Mouse (Mus musculus): ENCODE data around the gene Olfr1118.
"Not testable (repeated sequence)": the region's sequence is repeated elsewhere in the genome, so short reads cannot be mapped to it uniquely, and the experiment has no call there.

Olfr1118 gene

DNA sequence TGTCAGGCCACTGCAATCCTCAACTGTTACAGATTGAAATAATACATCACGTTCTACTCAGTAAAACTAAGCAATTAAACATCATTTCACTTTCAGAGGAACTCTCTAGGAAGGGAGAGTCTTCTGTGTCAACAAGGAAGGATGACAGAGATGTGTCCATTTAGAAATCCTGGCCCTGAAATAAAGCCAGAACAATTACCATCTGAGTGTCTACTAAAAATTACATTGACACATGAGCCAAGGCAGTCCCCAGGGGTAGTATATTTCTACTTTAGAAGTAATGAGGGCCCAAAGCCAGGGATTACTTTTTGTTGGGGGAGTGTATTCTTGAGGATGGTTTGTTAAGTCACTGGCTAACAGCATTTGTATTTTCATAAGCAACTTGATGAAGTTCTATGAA lies at the start of gene Olfr1118:
Gene Olfr1118, plus strand, starts transcription at position 301 of the 400 bp plus-strand sequence.
- DNase-seq (ENCODE audit: low spot score in 2 of 2): no peak

DNA sequence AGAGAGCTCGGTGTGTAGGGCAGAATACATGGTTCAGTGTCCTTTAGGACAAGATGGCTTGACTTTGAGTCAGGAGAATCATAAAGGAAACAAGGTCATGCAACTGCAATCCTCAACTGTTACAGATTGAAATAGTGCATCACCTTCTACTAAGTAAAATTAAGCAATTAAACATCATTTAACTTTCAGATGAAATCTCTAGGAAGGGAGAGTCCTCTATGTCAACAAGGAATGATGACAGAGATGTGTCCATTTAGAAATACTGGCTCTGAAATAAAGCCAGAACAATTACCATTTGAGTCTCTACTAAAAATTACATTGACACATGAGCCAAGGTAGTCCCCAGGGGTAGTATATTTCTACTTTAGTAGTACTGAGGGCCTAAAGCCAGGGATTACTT lies 40.1 kb upstream of the Olfr1118 start, which contains the start of gene Olfr1116:
Gene Olfr1116, plus strand, starts transcription at position 301 of the 400 bp plus-strand sequence.
- no peak for DNase-seq (ENCODE audit: low spot score in 2 of 2)

DNA sequence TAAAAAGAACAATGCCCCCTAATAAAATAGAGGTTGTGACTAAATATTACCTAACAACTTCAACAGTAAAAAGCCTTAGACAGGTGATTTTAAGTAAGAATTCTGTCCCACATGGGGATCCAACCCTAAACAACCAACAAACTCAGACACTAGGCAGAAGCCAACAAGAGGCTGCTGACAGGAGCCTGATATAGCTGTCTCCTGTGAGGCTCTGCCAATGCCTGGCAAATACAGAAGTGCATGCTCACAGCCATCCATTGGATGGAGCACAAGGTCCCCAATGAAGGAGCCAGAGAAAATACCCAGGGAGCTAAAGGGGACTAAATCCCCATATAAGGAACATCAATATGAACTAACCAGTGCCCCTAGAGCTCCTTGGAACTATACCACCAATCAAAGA lies 13.4 kb upstream of the Olfr1118 start:
- not testable (repeated sequence) for DNase-seq (ENCODE audit: low spot score in 2 of 2)

GRCm38 (mm10) chr2:87354515-87354914 lies 47.1 kb downstream of the Olfr1118 start, which contains the start of gene Olfr1120:
Olfr1120 (plus strand) TSS chr2:87354815.
- DNase-seq (ENCODE audit: low spot score in 2 of 2): no peak

DNA sequence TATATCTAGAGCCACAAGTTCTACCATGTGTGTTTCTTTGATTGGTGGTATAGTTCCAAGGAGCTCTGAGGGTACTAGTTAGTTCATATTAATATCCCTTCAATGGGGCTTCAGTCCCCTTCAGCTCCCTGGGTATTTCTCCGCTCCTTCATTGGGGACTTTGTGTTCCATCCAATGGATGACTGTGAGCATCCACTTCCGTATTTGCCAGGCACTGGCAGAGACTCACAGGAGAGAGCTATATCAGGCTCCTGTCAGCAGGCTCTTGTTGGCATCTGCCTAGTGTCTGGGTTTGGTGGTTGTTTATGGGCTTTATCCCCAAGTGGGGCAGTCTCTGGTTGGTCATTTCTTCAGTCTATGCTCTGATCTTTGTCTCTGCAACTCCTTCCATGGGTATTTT lies 52.7 kb downstream of the Olfr1118 start:
- not testable (repeated sequence) for DNase-seq (ENCODE audit: low spot score in 2 of 2)

Data from frontal cortex, postnatal 36 days (tissue).